Mouse (Mus musculus) heart, embryonic 15.5 days (tissue): Measurements from ENCODE around the gene Trpm6. TPM values are rescaled to one million over a fixed set of nuclear protein-coding genes. Genes with fewer than 3 reads are reported as not detected.
"Not testable (repeated sequence)": the region's sequence is repeated elsewhere in the genome, so short reads cannot be mapped to it uniquely, and the experiment has no call there.

Experiments
- ATAC-seq: fragments of 200-750 bp; cut with Nextera tagmentation; replicated peaks from 2 replicates; pipeline ENCODE4 v1.8.0; 2017; ENCODE audit warnings: low read depth, moderate TSS enrichment; ENCODE audit not compliant: insufficient number of reproducible peaks, insufficient read depth, low FRiP score
- H3K27ac ChIP-seq: fragments of 300-500 bp; sonication (generic); 2 replicates; pipeline ENCODE4 v1.5.1; 2015; ENCODE audit warnings: mild to moderate bottlenecking, inconsistent platforms
- H3K27me3 ChIP-seq: fragments of 300-500 bp; sonication (generic); 2 replicates; pipeline ENCODE4 v1.6.1; 2015; ENCODE audit warnings: inconsistent platforms
- H3K36me3 ChIP-seq: fragments of 300-500 bp; sonication (generic); 2 replicates; pipeline ENCODE4 v1.6.1; 2015; ENCODE audit warnings: mild to moderate bottlenecking, inconsistent platforms
- H3K4me1 ChIP-seq: fragments of 300-500 bp; sonication (generic); replicated peaks from 2 replicates; pipeline ENCODE4 v1.6.1; 2015; ENCODE audit warnings: inconsistent platforms
- H3K4me2 ChIP-seq: fragments of 300-500 bp; sonication (generic); 2 replicates; pipeline ENCODE4 v1.6.1; 2015; ENCODE audit warnings: inconsistent platforms, mild to moderate bottlenecking, moderate library complexity
- H3K4me3 ChIP-seq: fragments of 300-500 bp; sonication (generic); 2 replicates; pipeline ENCODE4 v1.5.1; 2015; ENCODE audit warnings: mild to moderate bottlenecking, inconsistent platforms
- H3K9ac ChIP-seq: fragments of 300-500 bp; sonication (generic); 2 replicates; pipeline ENCODE4 v1.6.1; 2015; ENCODE audit warnings: mild to moderate bottlenecking, inconsistent platforms
- H3K9me3 ChIP-seq: fragments of 300-500 bp; sonication (generic); replicated peaks from 2 replicates; pipeline ENCODE4 v1.6.1; 2016; ENCODE audit warnings: inconsistent platforms
- WGBS: fragments of 180-500 bp; shearing (Covaris S2); methylation state at CpG from one replicate; pipeline ENCODE4 v1.1.7; 2015; ENCODE audit warnings: mixed read lengths; 5-methylcytosine and 5-hydroxymethylcytosine counted together
- polyA plus RNA-seq: library from polyadenylated mRNA; unstranded; fragments of >200 nt; fragmentation: Nextera tagmentation; extraction: Ambion mirVana; gene quantifications from 2 replicates; pipeline ENCODE4 v1.2.1, GENCODE M21; 2015

Gene Trpm6
- polyA plus RNA-seq, result 0.30 and 0.37 TPM in 2 replicates

DNA sequence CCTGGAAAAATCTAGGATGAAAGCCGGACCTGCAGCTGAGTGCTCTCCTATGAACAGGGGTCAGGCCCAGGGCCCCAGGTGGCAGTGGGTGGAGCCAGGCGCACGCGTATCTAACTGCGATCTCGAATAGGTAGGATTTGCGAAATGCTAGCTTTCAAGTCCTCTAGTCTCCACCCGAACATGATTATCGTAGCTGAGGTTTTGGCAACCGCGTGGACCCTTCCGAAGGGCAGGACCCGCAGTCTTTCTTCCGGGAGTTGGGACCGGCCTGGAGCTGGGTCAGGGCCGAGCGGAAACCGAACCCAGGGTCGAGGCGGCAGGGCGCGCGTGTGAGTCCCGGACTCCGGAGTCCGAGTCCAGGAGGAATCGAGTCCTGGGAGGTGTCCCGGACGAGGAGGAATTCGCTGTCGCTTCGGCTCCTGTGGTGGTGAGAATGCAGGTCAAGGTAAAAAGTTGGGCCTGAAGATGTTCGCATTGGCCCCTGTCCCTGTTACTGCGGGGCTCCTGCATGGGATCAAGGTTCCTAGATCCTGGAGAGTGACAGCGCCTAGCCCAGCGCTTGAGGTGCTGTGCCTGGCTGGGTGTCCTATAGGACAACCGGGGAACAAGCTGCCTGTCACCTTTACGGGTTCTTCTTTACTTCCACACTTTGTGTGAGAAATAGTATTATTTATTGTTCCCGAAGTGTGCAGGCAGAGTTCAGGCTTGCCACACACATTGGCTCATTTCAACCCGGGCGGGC lies at the start of gene Trpm6:
TSS of gene Trpm6 (plus strand) at position 386 of the 742 bp plus-strand sequence.
- H3K4me2 ChIP-seq, result peak within 1 kb of the TSS; percentile 83
- no peaks in the 10 kb centered on the region; the same call in none of the 2 replicates for H3K27me3 ChIP-seq
- H3K9me3 ChIP-seq, result no peaks in the 10 kb centered on the region
- H3K27ac ChIP-seq, result no peak within 1 kb of the TSS
- H3K4me1 ChIP-seq, result peaks cover 11% of the 10 kb centered on the region
- peak within 1 kb of the TSS; percentile 48 for H3K4me3 ChIP-seq
- ATAC-seq, result 0 out of 2 replicates have a peak, but pooled peaks have one; percentile 27
- no peaks in the 10 kb centered on the region for H3K36me3 ChIP-seq
- 6% methylated on average over 41 of the region's 41 CpGs for WGBS
- peak within 1 kb of the TSS; percentile 16 for H3K9ac ChIP-seq

DNA sequence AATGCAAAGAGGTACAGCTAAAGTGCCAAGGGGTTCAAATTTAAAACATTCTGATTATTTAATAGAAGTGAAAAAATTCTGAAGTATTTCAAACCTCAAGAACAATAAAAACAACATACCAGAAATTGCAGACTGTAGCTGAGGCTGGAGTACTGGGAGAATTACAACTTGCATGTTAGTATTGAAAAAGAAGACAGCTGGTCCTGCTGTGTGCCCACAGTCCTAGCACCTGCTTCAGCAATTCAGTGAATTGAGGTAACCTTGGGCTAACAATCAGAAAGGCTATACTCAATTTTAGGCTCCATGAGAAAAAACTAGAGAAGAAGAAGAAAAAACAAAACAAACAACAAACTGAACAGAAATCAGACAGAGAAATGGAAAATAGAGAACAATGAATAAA lies 41.7 kb upstream of the Trpm6 start:
- Histone ChIP-seq H3K9ac (no peak overlapping the region), H3K4me2 (no peak overlapping the region), H3K9me3 (no peaks in the 10 kb centered on the region), H3K4me1 (peaks cover 11% of the 10 kb centered on the region), H3K36me3 (no peaks in the 10 kb centered on the region; the same call in 1 of the 2 replicates), H3K27me3 (no peaks in the 10 kb centered on the region), H3K4me3 (no peak overlapping the region), H3K27ac (no peak overlapping the region)
- no peak for ATAC-seq

DNA sequence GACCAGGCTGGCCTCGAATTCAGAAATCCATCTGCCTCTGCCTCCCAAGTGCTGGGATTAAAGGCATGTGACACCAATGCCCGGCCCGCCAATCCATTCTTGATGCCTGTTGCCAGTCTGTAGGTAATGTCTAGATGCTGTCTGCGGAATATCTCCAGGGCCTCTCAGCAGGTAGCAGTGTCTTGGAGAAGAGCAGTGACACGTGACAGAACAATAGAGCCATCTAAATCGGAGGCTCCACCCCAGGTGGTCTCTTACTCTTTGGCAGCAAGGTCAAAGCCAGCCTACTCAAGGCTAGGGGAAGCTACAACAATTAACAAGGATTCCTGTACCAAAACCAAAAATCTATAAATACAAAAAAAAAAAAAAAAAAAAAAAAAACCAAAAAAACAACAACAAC lies 38.9 kb upstream of the Trpm6 start:
- Histone ChIP-seq H3K36me3 (no peaks in the 10 kb centered on the region), H3K27ac (no peak overlapping the region), H3K4me1 (peaks cover 32% of the 10 kb centered on the region), H3K9me3 (no peaks in the 10 kb centered on the region), H3K4me3 (no peak overlapping the region), H3K27me3 (no peaks in the 10 kb centered on the region), H3K9ac (no peak overlapping the region), H3K4me2 (no peak overlapping the region)
- no peak for ATAC-seq
- 78% methylated on average over 6 of the region's 6 CpGs for WGBS

DNA sequence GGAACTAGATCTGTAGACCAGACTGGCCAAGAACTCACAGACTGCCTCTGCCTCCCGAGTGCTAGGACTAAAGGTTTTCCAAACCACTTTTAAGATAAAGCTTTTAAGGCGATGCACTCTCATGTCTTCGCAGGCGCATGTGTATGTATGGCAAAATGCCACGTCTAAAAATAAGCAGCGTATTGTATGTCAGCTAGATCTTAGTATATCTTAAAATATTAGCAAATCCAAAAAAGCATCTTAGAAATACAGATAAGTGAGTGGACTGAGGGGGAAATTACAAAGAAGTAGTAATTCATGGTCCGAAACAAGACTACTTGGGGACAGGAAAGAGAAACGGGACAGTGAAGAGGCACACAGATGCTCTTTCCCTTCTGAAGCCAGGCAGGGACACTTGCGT lies 38.2 kb upstream of the Trpm6 start:
- 66% methylated on average over 9 of the region's 9 CpGs for WGBS
- Histone ChIP-seq H3K4me1 (peaks cover 34% of the 10 kb centered on the region), H3K27ac (no peak overlapping the region), H3K27me3 (no peaks in the 10 kb centered on the region), H3K9me3 (no peaks in the 10 kb centered on the region), H3K4me3 (no peak overlapping the region), H3K4me2 (no peak overlapping the region), H3K36me3 (no peaks in the 10 kb centered on the region), H3K9ac (no peak overlapping the region)
- ATAC-seq, result no peak

DNA sequence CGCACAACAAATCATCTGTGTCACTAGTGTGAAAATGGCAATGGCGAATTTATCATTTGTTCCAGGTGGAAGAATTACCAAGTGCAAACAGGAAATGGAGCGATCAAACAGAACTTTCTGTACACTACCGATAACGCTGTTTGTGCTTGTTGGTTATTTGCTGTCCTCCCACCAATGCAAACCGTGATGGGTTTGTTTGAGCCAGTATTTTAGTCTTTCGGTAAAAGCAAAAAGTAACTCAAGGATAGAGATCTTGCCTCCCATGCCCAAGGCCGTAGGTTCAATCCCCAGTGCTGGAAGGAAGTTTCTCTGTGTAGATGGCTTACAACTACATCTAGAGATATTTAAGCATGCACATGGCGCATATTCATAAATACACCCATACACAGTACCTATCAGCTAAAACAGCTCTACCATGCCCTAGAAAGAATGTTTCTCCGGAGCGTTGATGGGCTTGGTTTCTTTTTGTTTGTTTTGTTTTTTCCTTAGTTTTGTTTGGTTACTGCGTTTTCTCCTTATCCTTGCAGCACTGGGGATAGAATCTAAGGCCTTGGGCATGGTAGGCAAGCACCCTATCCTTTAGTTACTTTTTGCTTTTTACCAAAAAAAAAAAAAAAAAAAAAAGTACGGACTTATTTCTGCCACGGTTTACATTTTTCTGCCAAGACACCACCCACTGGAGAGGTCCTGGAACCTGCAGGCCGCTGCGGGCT lies 37.5 kb upstream of the Trpm6 start:
- peaks cover 37% of the 10 kb centered on the region for H3K4me1 ChIP-seq
- no peaks in the 10 kb centered on the region for H3K36me3 ChIP-seq
- no peaks in the 10 kb centered on the region for H3K27me3 ChIP-seq
- no peaks in the 10 kb centered on the region for H3K9me3 ChIP-seq
- H3K27ac ChIP-seq, result peak overlapping the region; percentile 97
- peak overlapping the region; percentile 68 for H3K9ac ChIP-seq
- WGBS, result 53% methylated on average over 16 of the region's 16 CpGs
- H3K4me3 ChIP-seq, result peak overlapping the region; percentile 77
- peak overlapping the region; percentile 90 for H3K4me2 ChIP-seq
- no peak for ATAC-seq

DNA sequence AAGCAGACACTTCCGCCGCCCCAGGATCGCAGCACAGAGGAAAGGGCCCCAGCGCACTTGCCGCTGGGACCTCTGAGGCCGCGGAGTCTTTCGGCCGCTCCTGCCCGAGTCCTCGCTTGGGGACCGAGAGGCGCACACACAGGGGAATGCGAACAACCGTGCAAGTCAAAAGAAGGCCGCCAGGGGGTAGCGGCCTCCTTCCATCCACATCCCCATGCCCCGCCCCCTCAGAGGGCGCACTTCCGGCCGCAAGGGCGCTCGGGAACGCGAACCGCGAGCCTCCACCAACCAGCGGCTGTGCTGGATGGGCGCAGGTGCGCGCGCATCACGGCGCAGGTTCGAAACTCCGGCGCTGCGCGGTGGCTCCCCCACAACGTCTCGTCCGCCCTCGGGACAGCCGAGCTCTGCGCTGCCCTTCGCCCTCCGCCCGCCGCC lies 36.9 kb upstream of the Trpm6 start, which contains the start of gene D030056L22Rik:
TSS of gene D030056L22Rik (plus strand) at position 328 of the 435 bp plus-strand sequence.
- under 1% methylated on average over 49 of the region's 49 CpGs for WGBS
- Histone ChIP-seq H3K4me3 (peak within 1 kb of the TSS; percentile 77), H3K27me3 (no peaks in the 10 kb centered on the region), H3K9me3 (no peaks in the 10 kb centered on the region), H3K4me2 (peak within 1 kb of the TSS; percentile 90), H3K36me3 (no peaks in the 10 kb centered on the region; the same call in 1 of the 2 replicates), H3K4me1 (peaks cover 39% of the 10 kb centered on the region), H3K9ac (peak within 1 kb of the TSS; percentile 78), H3K27ac (peak within 1 kb of the TSS; percentile 97)
- peak; percentile 97 for ATAC-seq

DNA sequence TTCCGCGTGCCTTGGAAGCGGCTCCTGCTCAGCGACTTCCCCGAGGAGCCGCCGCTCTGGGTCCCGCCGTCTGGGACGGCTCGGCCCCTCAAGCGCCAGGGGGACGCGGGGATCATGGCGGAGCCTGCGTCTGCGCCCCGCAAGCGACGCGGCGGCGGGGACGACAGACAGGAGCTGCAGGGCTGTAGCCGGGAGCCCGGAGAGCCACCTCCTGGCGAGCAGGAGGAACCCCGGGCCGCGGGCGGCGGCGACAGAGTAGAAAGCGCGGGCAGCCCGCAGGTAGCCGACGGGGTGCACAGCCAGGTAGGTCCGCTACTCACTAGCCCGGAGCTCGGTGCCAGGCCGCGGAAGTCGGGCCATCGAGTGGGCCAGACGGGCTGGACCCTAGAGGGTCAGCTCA lies 36.4 kb upstream of the Trpm6 start:
- peak overlapping the region; percentile 97 for H3K27ac ChIP-seq
- peaks cover 42% of the 10 kb centered on the region for H3K4me1 ChIP-seq
- peak; percentile 63 for ATAC-seq
- H3K4me2 ChIP-seq, result peak overlapping the region; percentile 90
- H3K36me3 ChIP-seq, H3K9me3 ChIP-seq, H3K27me3 ChIP-seq: not testable (repeated sequence)
- peak overlapping the region; percentile 77 for H3K4me3 ChIP-seq
- H3K9ac ChIP-seq, result peak overlapping the region; percentile 78
- WGBS, result 0% methylated on average over 43 of the region's 46 CpGs

DNA sequence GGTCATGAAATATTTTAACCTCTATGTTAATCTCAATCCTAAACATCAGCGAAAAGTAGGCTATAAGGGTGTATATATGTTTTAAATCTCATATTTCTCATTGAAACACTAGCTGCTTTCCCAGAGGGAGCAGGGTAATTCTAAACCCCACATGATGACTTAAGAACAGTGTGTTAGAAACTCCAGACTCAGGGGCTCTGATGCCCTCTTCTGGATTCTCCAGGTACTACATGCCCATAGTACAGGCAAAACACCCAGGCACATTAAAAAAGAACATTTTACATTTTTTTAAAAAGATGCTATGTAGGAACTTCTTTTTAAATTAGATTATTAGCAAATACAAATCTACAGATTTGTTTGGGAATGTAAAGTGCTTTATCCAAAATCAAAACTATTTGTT lies 33.4 kb upstream of the Trpm6 start:
- 33% methylated on average over 1 of the region's 1 CpGs for WGBS
- Histone ChIP-seq H3K9ac (no peak overlapping the region), H3K27me3 (no peaks in the 10 kb centered on the region), H3K4me2 (no peak overlapping the region), H3K27ac (no peak overlapping the region), H3K4me3 (no peak overlapping the region), H3K9me3 (no peaks in the 10 kb centered on the region), H3K36me3 (peaks cover 6% of the 10 kb centered on the region; the same call in 1 of the 2 replicates), H3K4me1 (peaks cover 46% of the 10 kb centered on the region)
- ATAC-seq, result no peak

DNA sequence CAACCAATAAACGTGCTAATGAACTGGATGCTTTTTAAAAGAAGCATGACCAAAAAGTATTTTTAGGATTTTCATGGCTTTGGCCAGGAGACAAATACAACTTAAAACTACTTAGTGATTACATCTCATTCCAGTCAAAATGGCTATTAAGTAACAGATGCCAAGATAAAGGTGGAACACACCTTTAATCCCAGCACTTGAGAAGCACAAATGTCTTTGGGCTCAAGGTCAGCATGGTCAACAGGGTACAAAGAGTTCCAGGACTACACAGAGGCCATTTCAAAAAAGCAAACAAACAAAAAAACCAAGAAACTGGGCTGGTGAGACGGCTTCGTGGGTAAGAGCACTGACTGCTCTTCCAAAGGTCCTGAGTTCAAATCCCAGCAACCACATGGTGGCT lies 29.4 kb upstream of the Trpm6 start:
- no peak overlapping the region for H3K27ac ChIP-seq
- H3K9ac ChIP-seq, result no peak overlapping the region
- no peak overlapping the region for H3K4me3 ChIP-seq
- WGBS, result 82% methylated on average over 3 of the region's 3 CpGs
- peaks cover 6% of the 10 kb centered on the region; the same call in 1 of the 2 replicates for H3K36me3 ChIP-seq
- ATAC-seq, result no peak
- H3K4me1 ChIP-seq, result peaks cover 21% of the 10 kb centered on the region
- H3K9me3 ChIP-seq, result no peaks in the 10 kb centered on the region
- no peak overlapping the region for H3K4me2 ChIP-seq
- no peaks in the 10 kb centered on the region for H3K27me3 ChIP-seq

DNA sequence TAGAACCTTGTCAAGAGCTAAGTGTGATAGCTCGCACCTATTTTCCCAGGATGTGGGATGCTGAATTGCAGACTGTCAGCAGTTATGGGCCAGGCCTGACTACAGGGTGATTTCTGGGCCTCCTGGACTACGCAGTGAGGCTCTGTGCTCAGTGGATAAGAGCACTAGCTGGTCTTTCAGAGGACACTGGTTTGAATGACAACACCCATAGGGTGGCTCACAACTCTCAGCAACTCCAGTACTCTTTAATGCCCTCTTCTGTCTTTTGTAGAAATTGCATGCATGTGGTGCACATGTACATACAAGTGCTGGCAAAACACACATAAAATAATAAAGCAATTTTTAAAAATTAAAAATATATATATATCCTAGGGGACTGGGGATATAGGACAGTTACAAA lies 24.6 kb upstream of the Trpm6 start:
- no peak overlapping the region for H3K27ac ChIP-seq
- H3K4me3 ChIP-seq, result no peak overlapping the region
- ATAC-seq, result no peak
- H3K27me3 ChIP-seq, result no peaks in the 10 kb centered on the region
- WGBS, result 69% methylated on average over 2 of the region's 2 CpGs
- H3K9ac ChIP-seq, result no peak overlapping the region
- H3K4me1 ChIP-seq, result peaks cover 2% of the 10 kb centered on the region
- H3K4me2 ChIP-seq, result no peak overlapping the region
- no peaks in the 10 kb centered on the region for H3K36me3 ChIP-seq
- H3K9me3 ChIP-seq, result no peaks in the 10 kb centered on the region

DNA sequence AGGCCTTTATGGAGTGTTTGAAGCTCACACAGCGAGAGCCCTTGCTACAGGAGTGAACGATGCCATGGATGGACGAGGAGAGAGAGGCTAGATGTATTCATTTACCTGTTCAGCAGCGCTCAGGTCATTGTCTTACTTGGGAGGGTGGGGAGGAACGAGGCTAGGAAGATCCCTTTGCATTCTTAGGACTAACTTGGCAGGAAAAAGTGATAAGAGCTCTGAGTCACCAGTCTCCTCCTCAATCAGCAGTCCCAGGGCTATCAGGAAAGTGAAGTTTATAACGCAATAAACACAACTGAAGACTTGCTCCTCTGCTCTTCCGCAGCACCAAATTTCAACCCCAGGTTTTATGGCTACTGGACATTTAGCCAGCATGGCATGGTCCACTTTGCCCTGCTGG lies 19.5 kb upstream of the Trpm6 start:
- Histone ChIP-seq H3K4me2 (no peak overlapping the region), H3K27me3 (peaks cover 2% of the 10 kb centered on the region; the same call in 1 of the 2 replicates)
- 49% methylated on average over 7 of the region's 7 CpGs for WGBS

More for the DNA sequence above, 19.5 kb upstream of the Trpm6 start:
- Histone ChIP-seq H3K36me3 (no peaks in the 10 kb centered on the region), H3K9ac (no peak overlapping the region), H3K4me1 (peaks cover 16% of the 10 kb centered on the region), H3K9me3 (no peaks in the 10 kb centered on the region), H3K27ac (no peak overlapping the region), H3K4me3 (no peak overlapping the region)
- no peak for ATAC-seq
